Mouse (Mus musculus): ENCODE measurements around the gene Kcnc3.

DNA sequence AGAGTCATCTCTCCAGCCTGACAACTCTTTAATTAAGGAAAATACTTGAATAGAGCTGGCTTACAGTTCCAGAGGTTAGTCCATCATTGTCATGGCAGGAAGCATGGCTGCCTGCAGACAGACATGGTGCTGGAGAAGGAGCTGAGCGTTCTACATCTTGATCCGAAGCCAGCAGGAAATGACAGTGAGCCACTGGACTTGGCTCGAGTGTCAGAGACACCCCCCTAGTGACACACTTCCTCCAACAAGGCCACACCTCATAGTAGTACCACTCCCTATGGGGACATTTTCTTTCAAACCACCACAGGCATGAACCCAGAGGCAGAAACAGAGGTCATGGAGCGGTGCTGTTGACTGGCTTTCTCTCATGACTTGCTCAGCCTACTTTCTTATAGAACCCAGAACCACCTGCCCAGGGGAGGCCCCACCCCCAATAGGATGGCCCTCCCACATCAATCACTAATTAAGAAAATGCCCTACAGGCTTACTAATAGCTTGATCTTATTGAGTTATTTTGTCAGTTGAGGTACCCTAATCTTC is 6.1 kb upstream of the Kcnc3 start:
- TF ChIP-seq CTCF (IDR thresholded peaks at IDR 0.05; ENCODE audit: control insufficient read depth, insufficient read depth, insufficient read length), result no peak
- no peak for TF ChIP-seq MYOD1 (IDR thresholded peaks at IDR 0.05; ENCODE audit: control insufficient read depth, insufficient read length, low read depth)
- TF ChIP-seq MAX (IDR thresholded peaks at IDR 0.05), result no peak
- no peak for TF ChIP-seq FOSL1 (IDR thresholded peaks at IDR 0.05; ENCODE audit: insufficient read depth, low read length, poor library complexity, severe bottlenecking)

Measured in C2C12 (cell line).